Mouse (Mus musculus) adrenal gland, postnatal 25 days (tissue): ENCODE measurements around the gene Pbld2. TPM values are rescaled to one million over a fixed set of nuclear protein-coding genes. Genes with fewer than 3 reads are reported as not detected.
A peak's percentile ranks its signal among the peaks of the same experiment; 100 is the strongest.
"Not testable (repeated sequence)": the region's sequence is repeated elsewhere in the genome, so short reads cannot be mapped to it uniquely, and the experiment has no call there.

ENCODE experiments used
- DNase-seq: peaks from one replicate; pipeline ENCODE4 v3.0.0; 2021; ENCODE audit warnings: mixed read lengths
- total RNA-seq: library from RNA; stranded (reverse); gene quantifications from 2 replicates; pipeline ENCODE4 v1.2.3, GENCODE M21; 2021

Pbld2 gene
- total RNA-seq, 1 experiment from 2014 or later, result 3.4 TPM

- DNase-seq, result no peak
Observed at GRCm38 (mm10) chr10:63025491-63026011, 1.4 kb downstream of the Pbld2 start.

GRCm38 (mm10) chr10:63026156-63026794, 2.2 kb downstream of the Pbld2 start:
- no peak for DNase-seq

- no peak for DNase-seq
Observed at GRCm38 (mm10) chr10:63026795-63027160, 2.7 kb downstream of the Pbld2 start.

GRCm38 (mm10) chr10:63027376-63028161, 3.5 kb downstream of the Pbld2 start:
- DNase-seq, result peak; percentile 46

GRCm38 (mm10) chr10:63028396-63028795, 4.3 kb downstream of the Pbld2 start:
- DNase-seq, result no peak

- no peak for DNase-seq
Observed at GRCm38 (mm10) chr10:63032267-63032666, 8.2 kb downstream of the Pbld2 start.

GRCm38 (mm10) chr10:63032956-63033355, 8.8 kb downstream of the Pbld2 start:
- no peak for DNase-seq

- no peak for DNase-seq
Observed at GRCm38 (mm10) chr10:63038571-63039320, 14.6 kb downstream of the Pbld2 start.

GRCm38 (mm10) chr10:63039867-63040628, 15.9 kb downstream of the Pbld2 start:
- DNase-seq, result no peak

GRCm38 (mm10) chr10:63043154-63043553, 19.0 kb downstream of the Pbld2 start:
- no peak for DNase-seq

- DNase-seq, result no peak
Observed at GRCm38 (mm10) chr10:63047751-63048150, 23.6 kb downstream of the Pbld2 start.

GRCm38 (mm10) chr10:63049106-63049505, 25.0 kb downstream of the Pbld2 start:
- DNase-seq, result no peak

GRCm38 (mm10) chr10:63051267-63051666, 27.2 kb downstream of the Pbld2 start:
- no peak for DNase-seq

- DNase-seq, result no peak
Observed at GRCm38 (mm10) chr10:63052011-63052410, 27.9 kb downstream of the Pbld2 start.

- no peak for DNase-seq
Observed at GRCm38 (mm10) chr10:63053007-63053406, 28.9 kb downstream of the Pbld2 start.

- DNase-seq, result not testable (repeated sequence)
Observed at GRCm38 (mm10) chr10:63054071-63054470, 30.0 kb downstream of the Pbld2 start.

GRCm38 (mm10) chr10:63054586-63054985, 30.5 kb downstream of the Pbld2 start:
- DNase-seq, result no peak

- DNase-seq, result peak; percentile 43
Observed at GRCm38 (mm10) chr10:63056966-63057750, 33.0 kb downstream of the Pbld2 start.

GRCm38 (mm10) chr10:63059862-63060261, 35.7 kb downstream of the Pbld2 start, which contains the start of gene Pbld1:
Pbld1 (plus strand) TSS chr10:63060162.
- no peak for DNase-seq

- peak; percentile 48 for DNase-seq
Observed at GRCm38 (mm10) chr10:63060406-63060805, 36.3 kb downstream of the Pbld2 start.

GRCm38 (mm10) chr10:63061266-63061665, 37.2 kb downstream of the Pbld2 start:
- DNase-seq, result no peak
